Mouse (Mus musculus) CH12F3 (cell line): ENCODE measurements around the gene Ctnnb1.
"Not testable (repeated sequence)": the region's sequence is repeated elsewhere in the genome, so short reads cannot be mapped to it uniquely, and the experiment has no call there.

Source experiments
- in situ Hi-C: fragments of 300-500 bp; cut with MboI; formaldehyde crosslinking; loops from 2 replicates; pipeline ENCODE4 v1.14.3; 2020; ENCODE audit warnings: low sequenced_read_pairs

Ctnnb1 gene

DNA sequence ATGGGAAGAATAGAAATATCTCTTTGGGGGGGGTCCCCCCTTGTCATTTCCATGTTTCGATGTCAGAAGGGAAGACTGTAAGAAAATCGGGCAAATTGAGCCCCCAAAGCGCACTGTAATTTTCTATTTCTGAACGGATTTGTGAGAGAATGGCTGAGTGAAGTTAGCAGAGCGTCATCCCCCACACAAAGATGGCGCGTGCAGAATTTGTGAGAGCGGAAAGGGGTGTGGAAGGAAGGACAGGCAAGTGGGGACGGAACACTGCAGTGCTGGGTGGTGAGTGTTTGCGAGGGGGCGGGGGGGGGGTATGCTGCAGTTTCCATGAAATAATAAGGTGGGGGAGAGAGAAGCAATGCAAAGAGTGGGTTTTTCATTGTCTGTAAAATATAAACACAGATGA lies at the start of gene Ctnnb1:
TSS of gene Ctnnb1 (plus strand) at position 136 of the 400 bp plus-strand sequence.
- in situ Hi-C loops: no loop called here

DNA sequence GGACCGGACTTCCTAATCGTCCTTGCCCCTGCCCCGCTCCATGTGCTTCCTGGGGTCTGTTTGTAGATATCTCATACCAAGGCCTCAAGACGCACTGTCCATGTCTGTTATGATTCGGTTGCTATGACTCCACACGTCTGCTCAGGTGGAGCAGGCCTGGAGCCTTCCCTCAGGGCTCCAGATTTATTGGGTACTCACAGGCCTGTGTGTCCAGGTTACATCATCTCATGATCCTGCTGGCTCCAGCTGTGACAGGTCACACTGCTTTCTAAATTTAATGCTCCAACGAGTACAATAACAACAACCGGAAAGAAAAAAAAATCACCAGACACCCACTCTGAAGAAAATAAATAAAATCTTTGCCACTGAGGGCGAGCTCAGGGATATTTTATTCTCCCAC lies 48.7 kb upstream of the Ctnnb1 start:
- in situ Hi-C loops: no loop called here

DNA sequence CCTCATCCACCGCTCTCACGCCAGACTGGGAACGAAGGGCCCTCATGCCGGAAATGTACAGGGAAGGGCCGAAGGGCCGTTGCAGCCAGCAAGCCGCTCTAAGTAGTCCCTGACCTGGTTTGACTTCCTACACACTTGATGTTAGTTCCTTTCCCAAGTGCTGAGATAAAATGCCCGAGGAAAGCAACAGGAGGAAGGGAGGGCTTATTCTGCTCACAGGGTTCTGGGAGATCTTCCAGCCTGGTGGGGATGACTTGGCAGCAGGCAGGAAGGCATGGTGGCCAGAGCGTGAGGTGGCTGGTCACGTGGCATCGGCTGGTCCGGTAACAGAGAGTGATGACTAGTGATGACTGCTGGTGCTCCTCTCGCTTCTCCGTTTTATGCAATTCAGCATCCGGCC lies 47.9 kb upstream of the Ctnnb1 start:
- in situ Hi-C loops: no loop called here

DNA sequence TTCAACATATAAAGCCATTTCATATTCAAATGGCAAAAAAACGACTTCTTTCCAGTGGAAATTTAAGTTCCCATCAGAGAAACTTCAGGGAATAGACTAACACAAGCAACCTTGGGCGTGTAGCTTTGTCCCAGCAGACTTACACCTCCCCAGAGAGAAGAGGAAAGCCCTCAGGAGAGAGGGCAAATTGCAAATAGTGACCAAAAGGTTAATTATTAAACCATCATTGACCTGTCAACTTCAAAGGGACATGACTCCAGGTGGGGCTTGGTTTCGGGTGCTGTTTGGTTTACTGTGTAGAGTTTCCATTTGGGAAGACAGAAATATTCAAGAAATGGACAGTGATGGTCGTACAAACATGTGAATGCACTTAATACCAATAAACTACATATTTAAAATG lies 47.2 kb upstream of the Ctnnb1 start:
- in situ Hi-C loops: no loop called here

DNA sequence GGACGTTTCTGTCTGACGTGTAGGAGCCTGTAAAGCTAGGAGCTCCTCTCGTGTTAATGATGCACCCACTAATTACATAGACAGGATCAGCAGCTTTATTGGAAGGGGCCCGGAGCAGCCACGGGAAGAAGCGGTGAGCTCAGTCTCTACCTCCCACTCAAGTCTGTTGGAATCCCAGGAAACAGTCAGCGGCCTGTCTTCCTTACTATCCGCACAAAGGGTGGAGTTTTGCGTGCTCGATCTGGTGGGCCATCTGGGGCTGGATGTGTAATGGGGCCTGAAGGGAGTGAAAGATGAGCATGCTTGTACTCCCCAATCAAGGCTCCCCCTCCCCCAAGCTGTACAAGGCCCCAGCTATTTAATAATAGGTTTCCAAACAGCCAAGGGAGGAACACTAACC lies 44.3 kb upstream of the Ctnnb1 start:
- in situ Hi-C loops: no loop called here

DNA sequence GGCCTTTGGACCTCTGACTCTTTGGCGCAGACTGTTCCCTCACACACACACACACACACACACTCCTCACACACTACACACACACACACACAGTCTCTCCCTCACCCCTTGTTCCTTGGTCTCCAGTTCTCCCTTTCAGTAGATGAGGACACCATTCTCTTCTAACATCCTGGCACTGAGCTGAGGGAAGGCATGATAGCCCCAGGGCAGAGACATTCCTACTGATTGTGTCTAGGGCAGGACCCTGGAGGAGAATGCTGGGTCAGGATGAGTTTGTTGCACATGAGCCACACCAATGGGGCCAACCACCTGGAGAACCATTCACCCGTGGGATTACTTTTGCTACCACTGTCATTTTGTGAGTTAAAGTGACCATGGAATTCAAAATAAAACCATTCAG lies 41.4 kb upstream of the Ctnnb1 start:
- in situ Hi-C loops: no loop called here

DNA sequence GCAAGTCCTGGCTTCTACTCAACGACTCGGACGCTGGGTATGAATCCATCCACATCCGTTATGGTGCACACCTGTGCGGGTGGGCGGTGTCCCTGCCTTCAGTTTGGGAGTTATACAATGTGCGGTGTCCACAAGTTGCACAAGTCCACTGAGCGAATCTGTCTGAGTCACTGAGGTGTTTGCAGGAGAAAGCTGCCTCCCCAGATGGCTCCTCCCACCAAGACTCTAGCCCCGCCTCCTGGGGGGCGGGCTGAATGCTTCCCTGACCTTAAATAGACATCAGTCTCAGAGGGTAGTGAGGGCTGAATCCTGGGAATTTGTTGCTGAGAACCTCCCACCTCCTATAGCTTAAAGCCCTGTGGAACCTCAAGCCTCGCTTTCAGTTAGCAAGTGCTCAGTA lies 35.6 kb upstream of the Ctnnb1 start:
- in situ Hi-C loops: no loop called here

DNA sequence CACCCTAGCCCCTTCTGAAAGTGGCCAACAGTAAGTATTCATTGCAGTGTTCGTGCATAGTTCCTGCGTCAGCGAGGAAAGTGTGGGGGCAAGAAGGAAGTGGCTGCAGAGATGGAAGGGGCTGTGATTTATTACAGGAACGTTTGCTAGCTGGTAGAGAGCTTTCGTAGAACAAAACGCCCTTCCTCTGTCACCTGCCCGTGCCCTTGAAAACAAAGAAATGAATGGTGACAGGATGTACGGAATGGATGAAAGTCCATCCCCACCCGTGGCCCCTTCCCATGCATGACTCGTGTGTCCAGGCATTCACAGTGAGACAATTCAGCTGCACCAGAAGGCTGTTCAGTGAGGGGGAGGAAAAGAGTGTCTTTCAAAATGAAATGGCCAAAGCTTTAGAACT lies 35.0 kb upstream of the Ctnnb1 start:
- in situ Hi-C loops: no loop called here

DNA sequence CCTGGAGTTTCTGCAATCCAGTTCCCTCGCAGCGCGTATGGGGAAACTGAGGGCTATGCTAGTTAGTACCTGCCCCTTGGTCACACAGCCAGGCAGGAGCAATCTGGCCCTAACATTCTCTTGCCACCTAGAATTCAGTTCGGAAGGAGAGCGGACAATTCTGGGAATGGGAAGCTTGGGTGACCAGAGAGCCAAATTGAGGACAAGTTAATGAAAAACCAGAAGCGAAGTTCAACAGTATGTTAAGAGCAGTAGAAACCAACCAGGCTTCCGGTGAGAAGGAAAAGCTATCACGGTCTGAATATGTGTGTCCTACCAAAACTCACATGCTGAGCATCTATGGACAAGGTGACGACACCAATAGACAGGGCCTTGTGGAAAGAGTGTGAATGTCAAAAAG lies 34.6 kb upstream of the Ctnnb1 start:
- in situ Hi-C loops: no loop called here

- in situ Hi-C loops: no loop called here
Observed at GRCm38 (mm10) chr9:120896502-120896901, 32.5 kb upstream of the Ctnnb1 start.

- in situ Hi-C loops: no loop called here
Observed at GRCm38 (mm10) chr9:120897269-120897668, 31.7 kb upstream of the Ctnnb1 start.

- in situ Hi-C loops: no loop called here
Observed at GRCm38 (mm10) chr9:120899833-120900232, 29.2 kb upstream of the Ctnnb1 start.

GRCm38 (mm10) chr9:120900338-120901274 lies 28.4 kb upstream of the Ctnnb1 start:
- in situ Hi-C loops: no loop called here

GRCm38 (mm10) chr9:120902562-120902961 lies 26.5 kb upstream of the Ctnnb1 start:
- in situ Hi-C loops: no loop called here

DNA sequence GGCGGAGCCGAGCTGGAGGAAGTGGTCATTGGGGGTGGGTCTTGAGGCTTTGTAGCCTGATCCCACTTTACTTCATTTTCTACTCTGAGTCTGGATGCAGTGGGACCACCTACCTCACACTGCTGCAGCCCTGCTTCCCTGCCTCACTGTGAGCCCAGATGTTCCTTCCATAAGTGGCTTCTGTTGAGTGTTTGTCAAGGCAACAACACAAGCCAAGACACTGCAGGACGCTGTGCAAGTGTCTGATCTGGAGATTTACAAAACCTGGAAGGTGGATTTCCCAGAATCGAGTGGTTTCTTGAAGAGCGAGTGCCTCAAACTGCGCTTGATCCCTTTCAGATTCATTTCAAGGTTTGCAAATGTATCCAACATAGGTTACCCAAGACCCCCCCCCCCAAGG lies 20.6 kb upstream of the Ctnnb1 start:
- in situ Hi-C loops: no loop called here

GRCm38 (mm10) chr9:120913152-120913551 lies 15.9 kb upstream of the Ctnnb1 start:
- in situ Hi-C loops: no loop called here

DNA sequence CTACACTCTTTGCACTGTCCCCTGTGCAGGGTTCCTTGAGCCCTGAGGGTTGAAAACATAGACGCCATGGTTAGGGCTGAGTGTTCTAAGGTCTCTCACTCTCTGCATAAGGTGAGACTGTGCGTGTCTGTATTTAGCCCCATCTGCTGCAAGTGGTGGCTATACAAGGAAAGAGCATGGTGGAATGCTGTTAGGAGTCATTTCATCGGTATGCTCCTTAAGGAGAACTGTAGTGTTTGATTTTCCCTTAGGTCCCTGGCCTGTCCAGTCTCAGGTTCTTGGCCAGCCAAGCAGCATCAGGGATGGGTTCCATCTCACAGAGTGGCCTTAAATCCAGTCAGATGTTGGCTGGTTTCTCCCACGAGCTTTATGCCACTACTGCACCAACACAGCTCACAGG lies 14.6 kb upstream of the Ctnnb1 start:
- in situ Hi-C loops: no loop called here

- in situ Hi-C loops: no loop called here
Observed at GRCm38 (mm10) chr9:120914877-120915459, 14.0 kb upstream of the Ctnnb1 start.

GRCm38 (mm10) chr9:120917619-120918018 lies 11.4 kb upstream of the Ctnnb1 start:
- in situ Hi-C loops: not testable (repeated sequence)

DNA sequence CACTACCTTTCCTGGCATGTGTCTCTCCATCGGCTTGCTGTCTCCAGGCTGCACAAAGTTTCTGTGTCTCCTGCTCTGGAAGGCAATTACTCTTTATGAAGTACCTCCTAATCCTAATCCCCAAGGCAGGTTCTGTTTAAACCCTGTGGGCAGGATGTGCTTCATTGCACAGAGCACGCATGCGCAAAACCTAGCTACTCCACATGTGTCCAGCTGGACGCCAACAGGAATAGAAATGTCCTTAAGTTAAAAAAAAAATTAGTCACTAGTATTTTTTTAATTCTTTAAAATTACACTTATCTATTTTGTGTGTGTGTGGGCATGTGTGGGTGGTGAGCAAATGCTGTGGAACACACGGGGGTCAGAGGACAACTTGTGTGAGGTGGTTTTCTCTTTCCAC lies 10.8 kb upstream of the Ctnnb1 start:
- in situ Hi-C loops: no loop called here

DNA sequence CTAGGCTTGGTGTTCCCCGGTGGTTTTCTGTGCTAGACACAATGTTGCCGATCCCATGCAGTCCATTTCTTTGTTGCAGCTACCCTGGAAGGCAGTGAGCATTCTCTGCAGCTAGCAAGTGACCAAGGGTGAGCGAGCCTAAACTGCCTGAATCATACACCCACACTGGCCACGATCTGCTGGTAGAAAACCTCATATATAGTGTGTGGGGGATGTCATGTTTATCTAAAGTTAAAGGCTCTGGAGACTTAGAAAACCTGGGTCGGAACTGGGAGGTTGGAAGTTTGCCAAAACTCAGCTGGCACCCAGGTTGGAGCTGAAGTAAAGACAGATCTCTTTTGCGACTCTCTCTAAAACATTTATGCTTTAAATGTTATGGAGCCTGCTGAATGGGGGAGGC lies 10.4 kb upstream of the Ctnnb1 start:
- in situ Hi-C loops: no loop called here

DNA sequence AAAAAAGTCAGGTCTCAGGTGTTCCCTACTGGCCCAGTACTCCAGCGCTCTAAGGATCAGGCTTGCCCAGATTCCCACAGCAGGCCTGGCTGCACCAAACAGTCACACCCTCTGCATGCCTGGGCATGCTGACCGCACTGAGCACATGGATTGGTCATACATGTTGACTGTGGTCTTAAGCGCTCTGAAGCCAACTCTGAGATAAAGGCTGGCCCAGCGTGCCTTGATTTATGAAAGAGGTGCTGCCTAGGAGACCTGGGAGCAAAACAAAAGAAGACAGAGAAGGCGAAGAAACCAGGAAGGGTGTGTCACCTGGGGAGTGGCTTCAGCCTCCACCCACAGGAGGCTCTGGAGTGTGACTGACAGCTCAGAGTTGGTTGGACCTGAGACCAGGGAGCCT lies 9.9 kb upstream of the Ctnnb1 start:
- in situ Hi-C loops: no loop called here
